Mouse (Mus musculus) olfactory bulb, adult 2 months (tissue): Measurements from ENCODE around the gene Fam19a2. TPM values are rescaled to one million over a fixed set of nuclear protein-coding genes. Genes with fewer than 3 reads are reported as not detected.

Experiments used
- H3K27ac ChIP-seq: fragments of 200-500 bp; 2 replicates; pipeline ENCODE4 v1.5.1; 2012; ENCODE audit warnings: low read depth, low read length; ENCODE audit not compliant: insufficient read depth
- H3K4me1 ChIP-seq: fragments of 200-500 bp; 2 replicates; pipeline ENCODE4 v1.6.1; 2012; ENCODE audit warnings: low read length; ENCODE audit not compliant: control insufficient read depth, insufficient read depth
- H3K4me3 ChIP-seq: fragments of 200-500 bp; 2 replicates; pipeline ENCODE4 v1.5.1; 2012; ENCODE audit warnings: mild to moderate bottlenecking, low read depth, low read length, moderate library complexity; ENCODE audit not compliant: insufficient read depth
- CTCF ChIP-seq: fragments of 200-500 bp; IDR thresholded peaks from 2 replicates; pipeline ENCODE4 v1.5.1; 2012; ENCODE audit warnings: low read depth, mild to moderate bottlenecking, low read length, moderate library complexity; ENCODE audit not compliant: insufficient read depth
- POLR2A ChIP-seq: fragments of 200-500 bp; IDR thresholded peaks from 2 replicates; pipeline ENCODE4 v1.6.1; 2012; ENCODE audit warnings: mild to moderate bottlenecking, low read depth, low read length, moderate library complexity; ENCODE audit not compliant: insufficient read depth
- WGBS: fragments of 180-500 bp; shearing (Covaris S2); methylation state at CpG from one replicate; pipeline ENCODE4 v1.1.7; 2018; 5-methylcytosine and 5-hydroxymethylcytosine counted together
- polyA plus RNA-seq: library from polyadenylated mRNA; stranded (reverse); fragments of >200 nt; gene quantifications from 2 replicates; pipeline ENCODE4 v1.2.4, GENCODE M21; 2012; ENCODE audit warnings: low replicate concordance; ENCODE audit not compliant: missing spikeins, insufficient read depth, insufficient read length

Gene Fam19a2
- polyA plus RNA-seq, 1 experiment, result not detected

GRCm38 (mm10) chr10:123367152-123367864, 103.5 kb downstream of the Fam19a2 start:
- TF ChIP-seq POLR2A (no peak), CTCF (no peak)
- H3K4me3 ChIP-seq, result no peak overlapping the region
- WGBS, result 87% methylated on average over 15 of the region's 15 CpGs
- no peak overlapping the region for H3K27ac ChIP-seq
- H3K4me1 ChIP-seq, result no peaks in the 10 kb centered on the region

GRCm38 (mm10) chr10:123383277-123383676, 119.5 kb downstream of the Fam19a2 start:
- Histone ChIP-seq H3K27ac (no peak overlapping the region), H3K4me3 (no peak overlapping the region), H3K4me1 (peaks cover 2% of the 10 kb centered on the region; the same call in 1 of the 2 replicates)
- TF ChIP-seq POLR2A, result no peak
- no peak for TF ChIP-seq CTCF
- 55% methylated on average over 2 of the region's 2 CpGs for WGBS

GRCm38 (mm10) chr10:123385641-123386040, 121.8 kb downstream of the Fam19a2 start:
- TF ChIP-seq CTCF (no peak), POLR2A (no peak)
- Histone ChIP-seq H3K4me1 (peaks cover 2% of the 10 kb centered on the region; the same call in 1 of the 2 replicates), H3K27ac (no peak overlapping the region), H3K4me3 (no peak overlapping the region)
- WGBS, result 40% methylated on average over 6 of the region's 6 CpGs

- 76% methylated on average over 9 of the region's 9 CpGs for WGBS
- Histone ChIP-seq H3K4me1 (no peaks in the 10 kb centered on the region), H3K4me3 (no peak overlapping the region), H3K27ac (no peak overlapping the region)
- TF ChIP-seq POLR2A, result no peak
- no peak for TF ChIP-seq CTCF
Measured at GRCm38 (mm10) chr10:123395429-123395828, 131.6 kb downstream of the Fam19a2 start.

- no peak for TF ChIP-seq POLR2A
- no peak for TF ChIP-seq CTCF
- Histone ChIP-seq H3K27ac (no peak overlapping the region), H3K4me1 (no peaks in the 10 kb centered on the region), H3K4me3 (no peak overlapping the region)
- 76% methylated on average over 6 of the region's 6 CpGs for WGBS
Measured at GRCm38 (mm10) chr10:123398136-123398535, 134.3 kb downstream of the Fam19a2 start.

- no peaks in the 10 kb centered on the region for H3K4me1 ChIP-seq
- WGBS, result 93% methylated on average over 3 of the region's 3 CpGs
- TF ChIP-seq POLR2A (no peak), CTCF (no peak)
- no peak overlapping the region for H3K4me3 ChIP-seq
- H3K27ac ChIP-seq, result no peak overlapping the region
Measured at GRCm38 (mm10) chr10:123401188-123401587, 137.4 kb downstream of the Fam19a2 start.

GRCm38 (mm10) chr10:123402460-123402859, 138.7 kb downstream of the Fam19a2 start:
- TF ChIP-seq POLR2A (no peak), CTCF (no peak)
- 48% methylated on average over 3 of the region's 3 CpGs for WGBS
- no peak overlapping the region for H3K27ac ChIP-seq

GRCm38 (mm10) chr10:123414953-123415352, 151.2 kb downstream of the Fam19a2 start:
- no peak for TF ChIP-seq CTCF

More at GRCm38 (mm10) chr10:123402460-123402859, 138.7 kb downstream of the Fam19a2 start:
- Histone ChIP-seq H3K4me1 (no peaks in the 10 kb centered on the region), H3K4me3 (no peak overlapping the region)

GRCm38 (mm10) chr10:123416024-123416423, 152.2 kb downstream of the Fam19a2 start:
- H3K4me1 ChIP-seq, result no peaks in the 10 kb centered on the region
- TF ChIP-seq POLR2A, result no peak
- TF ChIP-seq CTCF, result no peak
- 72% methylated on average over 4 of the region's 4 CpGs for WGBS
- H3K4me3 ChIP-seq, result no peak overlapping the region
- H3K27ac ChIP-seq, result no peak overlapping the region

More at GRCm38 (mm10) chr10:123414953-123415352, 151.2 kb downstream of the Fam19a2 start:
- Histone ChIP-seq H3K4me3 (no peak overlapping the region), H3K27ac (no peak overlapping the region), H3K4me1 (no peaks in the 10 kb centered on the region)
- 95% methylated on average over 1 of the region's 1 CpGs for WGBS
